Mouse (Mus musculus): ENCODE data around the gene Wfdc16. TPM values are rescaled to one million over a fixed set of nuclear protein-coding genes. Genes with fewer than 3 reads are reported as not detected.

The Wfdc16 gene
- total RNA-seq (2023) = not detected

GRCm38 (mm10) chr2:164638696-164639095 is at the start of gene Wfdc16:
Gene Wfdc16 (minus strand): TSS chr2:164638796.

GRCm38 (mm10) chr2:164684807-164685206 is 46.2 kb upstream of the Wfdc16 start, which contains the start of gene Wfdc13:
Gene Wfdc13 (plus strand): TSS chr2:164685107.

GRCm38 (mm10) chr2:164673987-164674386 is 35.4 kb upstream of the Wfdc16 start, which contains the start of gene Wfdc11:
Gene Wfdc11 (minus strand): TSS chr2:164674087.

GRCm38 (mm10) chr2:164656483-164656882 is 17.9 kb upstream of the Wfdc16 start, which contains the start of gene Wfdc9:
Gene Wfdc9 (minus strand): TSS chr2:164656583.

GRCm38 (mm10) chr2:164655858-164656257 is 17.3 kb upstream of the Wfdc16 start, which contains the start of gene Wfdc10:
Gene Wfdc10 (plus strand): TSS chr2:164656046.

GRCm38 (mm10) chr2:164613471-164613870 is 25.1 kb downstream of the Wfdc16 start, which contains the start of the genes Wfdc6b and Wfdc8:
Gene Wfdc6b (plus strand): TSS chr2:164613522.
Gene Wfdc8 (minus strand): TSS chr2:164613626.

GRCm38 (mm10) chr2:164593494-164593893 is 45.1 kb downstream of the Wfdc16 start, which contains the start of gene Eppin:
Gene Eppin (minus strand): TSS chr2:164593594.

GRCm38 (mm10) chr2:164585025-164585725 is 53.4 kb downstream of the Wfdc16 start, which contains the start of gene Wfdc6a:
Gene Wfdc6a (minus strand): TSS chr2:164585447.

Other genes starting within 250 kb of the Wfdc16 start
- 100 to 1,000 TPM; 591 to 696 TPM for gene Slpi, start 249.7 kb downstream of the Wfdc16 start, total RNA-seq (2023)
- not detected for gene Rbpjl, start 235.7 kb downstream of the Wfdc16 start, total RNA-seq (2023)
- not detected for gene Matn4, start 233.6 kb downstream of the Wfdc16 start, total RNA-seq (2023)
- gene Sdc4, start 194.9 kb downstream of the Wfdc16 start, total RNA-seq (2023) = 1 to 10 TPM; 2.4 to 3.9 TPM
- 10 to 100 TPM; 28.4 to 36.4 TPM for gene Sys1, start 181.8 kb downstream of the Wfdc16 start, total RNA-seq (2023)
- gene Gm20458, start 177.8 kb downstream of the Wfdc16 start, total RNA-seq (2023) = 1 to 10 TPM in 1 of 2 experiments, under 1 TPM in 1; 0.97 to 3.1 TPM
- gene Trp53tg5, start 165.1 kb downstream of the Wfdc16 start, total RNA-seq (2023) = not detected
- 1 to 10 TPM; 1.0 to 2.2 TPM for gene Dbndd2, start 152.7 kb downstream of the Wfdc16 start, total RNA-seq (2023)
- 10 to 100 TPM; 45.7 to 55.1 TPM for gene Pigt, start 141.3 kb downstream of the Wfdc16 start, total RNA-seq (2023)
- not detected for gene Wfdc2, start 76.4 kb downstream of the Wfdc16 start, total RNA-seq (2023)
- gene Spint3, start 65.3 kb downstream of the Wfdc16 start, total RNA-seq (2023) = not detected
- gene Wfdc6a, start 53.3 kb downstream of the Wfdc16 start, total RNA-seq (2023) = not detected
- not detected for gene Eppin, start 45.2 kb downstream of the Wfdc16 start, total RNA-seq (2023)
- not detected for gene Wfdc6b, start 25.3 kb downstream of the Wfdc16 start, total RNA-seq (2023)
- gene Wfdc8, start 25.2 kb downstream of the Wfdc16 start, total RNA-seq (2023) = not detected
- 10 to 100 TPM in 1 of 2 experiments, 1 to 10 TPM in 1; 8.8 to 13.0 TPM for gene Wfdc10, start 17.2 kb upstream of the Wfdc16 start, total RNA-seq (2023)
- gene Wfdc9, start 17.8 kb upstream of the Wfdc16 start, total RNA-seq (2023) = not detected
- not detected for gene Wfdc11, start 35.3 kb upstream of the Wfdc16 start, total RNA-seq (2023)
- gene Wfdc13, start 46.3 kb upstream of the Wfdc16 start, total RNA-seq (2023) = not detected
- not detected for gene Spint4, start 59.7 kb upstream of the Wfdc16 start, total RNA-seq (2023)
- not detected for gene Spint5, start 76.5 kb upstream of the Wfdc16 start, total RNA-seq (2023)
- gene Wfdc3, start 107.1 kb upstream of the Wfdc16 start, total RNA-seq (2023) = not detected
- 10 to 100 TPM; 32.0 to 40.8 TPM for gene Dnttip1, start 107.2 kb upstream of the Wfdc16 start, total RNA-seq (2023)
- 100 to 1,000 TPM; 109 to 112 TPM for gene Ube2c, start 131.1 kb upstream of the Wfdc16 start, total RNA-seq (2023)
- gene Tnnc2, start 141.2 kb upstream of the Wfdc16 start, total RNA-seq (2023) = not detected
- 1 to 10 TPM; 2.9 to 3.7 TPM for gene Snx21, start 147.0 kb upstream of the Wfdc16 start, total RNA-seq (2023)
- 10 to 100 TPM; 47.9 to 53.1 TPM for gene Acot8, start 166.1 kb upstream of the Wfdc16 start, total RNA-seq (2023)
- 1 to 10 TPM; 3.1 to 3.2 TPM for gene Zswim3, start 166.3 kb upstream of the Wfdc16 start, total RNA-seq (2023)
- 1 to 10 TPM; 3.2 to 5.0 TPM for gene Zswim1, start 183.9 kb upstream of the Wfdc16 start, total RNA-seq (2023)
- gene Spata25, start 189.7 kb upstream of the Wfdc16 start, total RNA-seq (2023) = not detected
- 100 to 1,000 TPM; 141 to 211 TPM for gene Ctsa, start 194.1 kb upstream of the Wfdc16 start, total RNA-seq (2023)
- 1 to 10 TPM; 1.7 to 3.7 TPM for gene Neurl2, start 194.7 kb upstream of the Wfdc16 start, total RNA-seq (2023)
- 1 to 10 TPM; 5.4 to 5.7 TPM for gene Pltp, start 218.9 kb upstream of the Wfdc16 start, total RNA-seq (2023)
- gene Pcif1, start 240.5 kb upstream of the Wfdc16 start, total RNA-seq (2023) = 10 to 100 TPM; 55.4 to 63.3 TPM